In the genomic region with DNA sequence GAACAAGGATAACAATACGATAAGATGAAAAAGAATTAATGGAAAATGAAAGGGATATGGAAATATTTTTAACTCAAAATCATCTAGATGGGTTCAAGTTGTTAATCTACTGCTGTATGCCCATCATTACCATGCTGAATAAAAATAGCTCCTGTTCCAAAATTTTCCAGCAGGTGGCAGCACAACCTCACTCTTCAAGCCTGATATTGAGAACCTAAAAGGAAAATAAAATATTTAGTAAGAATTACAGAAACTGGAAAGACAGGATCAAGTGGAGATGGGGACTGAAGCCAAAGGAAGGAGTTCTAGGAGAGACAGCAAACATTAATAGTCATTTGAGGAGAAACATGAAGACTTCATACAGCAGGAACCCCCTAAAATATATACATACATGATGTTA, we compare ENCODE assay signal across 8 mouse cellular contexts.
A peak's percentile ranks its signal among the peaks of the same experiment; 100 is the strongest.
DNase-seq lines count a peak whose midpoint lies in the region; ATAC-seq and TF ChIP-seq lines count a peak whose summit lies in the region.

No protein-coding gene starts in this region.

- TF ChIP-seq POLR2A in CH12.LX (IDR thresholded peaks at IDR 0.05; ENCODE audit: low read depth, low read length): no peak

- TF ChIP-seq CTCF in CH12.LX (conservative IDR thresholded peaks at IDR 0.05 in 1 of 2, IDR thresholded peaks at IDR 0.05 in 1 of 2; ENCODE audit: low read depth in 2 of 2, low read length in 2 of 2): peak in 1 of 2 experiments; percentile 53; a peak in 2 of 4 replicates

- no peak for ATAC-seq in monocyte, adult 5-6 weeks (replicated peaks; ENCODE audit: insufficient number of reproducible peaks, low FRiP score, low TSS enrichment, poor library complexity, severe bottlenecking)

- peaks cover 6% of the 10 kb centered on the region for H3K9me3 ChIP-seq in CH12.LX (replicated peaks; ENCODE audit: low read length)

- TF ChIP-seq EP300 in CH12.LX (IDR thresholded peaks at IDR 0.05; ENCODE audit: low read length): no peak

- H3K4me3 ChIP-seq in CH12.LX (replicated peaks in 1 of 3; ENCODE audit: low read depth in 2 of 3, low read length in 2 of 3, poor library complexity in 1 of 3): no peak overlapping the region

- no peaks in the 10 kb centered on the region for H3K4me1 ChIP-seq in CH12.LX (ENCODE audit: control insufficient read depth in 1 of 2, insufficient read depth in 2 of 2)

- no peak overlapping the region for H3K27ac ChIP-seq in CH12.LX (ENCODE audit: insufficient read depth, low read depth)

- no peak overlapping the region for H3K4me2 ChIP-seq in CH12.LX (ENCODE audit: insufficient read depth, low read depth, poor library complexity, severe bottlenecking)

- peak; percentile 53 for TF ChIP-seq RAD21 in CH12.LX (IDR thresholded peaks at IDR 0.05; ENCODE audit: low read depth, low read length)

- intact Hi-C loops in left cerebral cortex, postnatal 10 days (cut with DNase I): loop anchor here (5.0 kb wide), 1 partner anchor 888 kb away; no protein-coding TSS in a partner anchor

- H3K27me3 ChIP-seq in CH12.LX (replicated peaks): no peaks in the 10 kb centered on the region

- no peaks in the 10 kb centered on the region for H3K36me3 ChIP-seq in CH12.LX (replicated peaks in 1 of 2; ENCODE audit: control insufficient read depth in 1 of 2, insufficient read depth in 1 of 2, low read length in 1 of 2)

- in situ Hi-C loops in CH12.LX (cut with MboI; ENCODE audit: low pct_ligation_motif_present, low pct_unique_long_range_greater_than_20kb, low sequenced_read_pairs): no loop called here

- dilution Hi-C loops in CH12.LX (cut with MboI; ENCODE audit: extremely low pct_ligation_motif_present, extremely low pct_unique_long_range_greater_than_20kb, low sequenced_read_pairs): no loop called here

- no peaks in the 10 kb centered on the region for H3K79me2 ChIP-seq in CH12.LX (replicated peaks; ENCODE audit: control insufficient read depth, extremely low read depth, insufficient read depth, poor library complexity, severe bottlenecking)

- DNase-seq in gastrocnemius, postnatal 10 days: peak; percentile 32
- DNase-seq in gastrocnemius, postnatal 4 days (ENCODE audit: low spot score in 2 of 2): no peak
- peak; percentile 11 for DNase-seq in CH12.LX (ENCODE audit: extremely low read depth)
- peak; percentile 67 to 79 for DNase-seq in cerebellum, postnatal 10 days
- DNase-seq in frontal cortex, postnatal 36 days (ENCODE audit: low spot score in 2 of 2): peak; percentile 38 to 68
- peak; percentile 15 to 19 for DNase-seq in left cerebral cortex, postnatal 10 days (ENCODE audit: extremely low spot score in 1 of 2, low spot score in 2 of 2)
- DNase-seq in neural tube, embryonic 10.5 days (ENCODE audit: extremely low spot score, low spot score): peak; percentile 63

- H3K9ac ChIP-seq in CH12.LX (ENCODE audit: insufficient read depth, low read depth): no peak overlapping the region

TF ChIP-seq in CH12.LX, 34 proteins besides CTCF, POLR2A, EP300 and RAD21:
- TF ChIP-seq POLR2AphosphoS2 (IDR thresholded peaks at IDR 0.05; ENCODE audit: low read depth, low read length): no peak
- no peak for TF ChIP-seq PAX5 (IDR thresholded peaks at IDR 0.05; ENCODE audit: low read length)
- peak; percentile 26; the same call in 1 of the 2 replicates for TF ChIP-seq SMC3 (IDR thresholded peaks at IDR 0.05; ENCODE audit: low read depth, low read length)
- TF ChIP-seq HCFC1 (IDR thresholded peaks at IDR 0.05; ENCODE audit: low read depth, low read length): no peak
- TF ChIP-seq ZC3H11A (IDR thresholded peaks at IDR 0.05; ENCODE audit: low read depth, low read length): no peak
- TF ChIP-seq MEF2A (IDR thresholded peaks at IDR 0.05; ENCODE audit: borderline replicate concordance, low read depth, low read length): no peak
- TF ChIP-seq KAT2A (IDR thresholded peaks at IDR 0.05; ENCODE audit: insufficient replicate concordance, low read length): no peak
- no peak for TF ChIP-seq SIN3A (IDR thresholded peaks at IDR 0.05; ENCODE audit: low read length)

Comparison
In these comparisons a context has a peak if more than half of its experiments do, and no peak if none do; other contexts are left out.
1. DNase-seq: peak in gastrocnemius, postnatal 10 days (single experiment), CH12.LX (single experiment), cerebellum, postnatal 10 days (2 of 2), frontal cortex, postnatal 36 days (2 of 2), left cerebral cortex, postnatal 10 days (2 of 2) and neural tube, embryonic 10.5 days (single experiment); none in gastrocnemius, postnatal 4 days (0 of 2).